Mouse (Mus musculus) natural killer cell, adult 2 months (primary cell): ENCODE data around the gene Tpm3.
"Not testable (repeated sequence)": the region's sequence is repeated elsewhere in the genome, so short reads cannot be mapped to it uniquely, and the experiment has no call there.

ENCODE experiments used
- DNase-seq, 2 experiments: peaks; one replicate each; pipeline ENCODE4 v3.0.0; 2022; ENCODE audit warnings: low spot score in 2 of 2

Gene Tpm3

GRCm38 (mm10) chr3:90083698-90084324 is 11.4 kb downstream of the Tpm3 start:
- no peak for DNase-seq

- DNase-seq: no peak
Measured at GRCm38 (mm10) chr3:90084790-90085189, 12.3 kb downstream of the Tpm3 start.

GRCm38 (mm10) chr3:90085281-90085680 is 12.8 kb downstream of the Tpm3 start:
- DNase-seq: no peak

- DNase-seq: no peak
Measured at GRCm38 (mm10) chr3:90086068-90086467, 13.6 kb downstream of the Tpm3 start.

GRCm38 (mm10) chr3:90088617-90089016 is 16.2 kb downstream of the Tpm3 start:
- no peak for DNase-seq

- no peak for DNase-seq
Measured at GRCm38 (mm10) chr3:90090892-90091291, 18.4 kb downstream of the Tpm3 start.

GRCm38 (mm10) chr3:90094453-90094852 is 22.0 kb downstream of the Tpm3 start:
- no peak for DNase-seq

GRCm38 (mm10) chr3:90097928-90098327 is 25.5 kb downstream of the Tpm3 start:
- no peak for DNase-seq

- no peak for DNase-seq
Measured at GRCm38 (mm10) chr3:90101010-90101409, 28.6 kb downstream of the Tpm3 start.

- no peak for DNase-seq
Measured at GRCm38 (mm10) chr3:90101673-90102072, 29.2 kb downstream of the Tpm3 start.

- no peak for DNase-seq
Measured at GRCm38 (mm10) chr3:90102239-90102638, 29.8 kb downstream of the Tpm3 start.

GRCm38 (mm10) chr3:90103176-90103575 is 30.7 kb downstream of the Tpm3 start:
- no peak for DNase-seq

- DNase-seq: no peak
Measured at GRCm38 (mm10) chr3:90103938-90104337, 31.5 kb downstream of the Tpm3 start, which contains the start of gene Nup210l. Gene Nup210l (plus strand): TSS chr3:90104132.

GRCm38 (mm10) chr3:90111706-90112105 is 39.3 kb downstream of the Tpm3 start:
- DNase-seq: no peak

GRCm38 (mm10) chr3:90114342-90114741 is 41.9 kb downstream of the Tpm3 start:
- peak in 1 of 2 experiments; percentile 16 for DNase-seq

GRCm38 (mm10) chr3:90115526-90115925 is 43.1 kb downstream of the Tpm3 start:
- no peak for DNase-seq

GRCm38 (mm10) chr3:90118132-90118790 is 45.8 kb downstream of the Tpm3 start:
- DNase-seq: no peak

- not testable (repeated sequence) for DNase-seq
Measured at GRCm38 (mm10) chr3:90122036-90122435, 49.6 kb downstream of the Tpm3 start.

- DNase-seq: peak in 1 of 2 experiments; percentile 19
Measured at GRCm38 (mm10) chr3:90125710-90126109, 53.3 kb downstream of the Tpm3 start.

- no peak for DNase-seq
Measured at GRCm38 (mm10) chr3:90127881-90128280, 55.4 kb downstream of the Tpm3 start.

GRCm38 (mm10) chr3:90132745-90133144 is 60.3 kb downstream of the Tpm3 start:
- no peak for DNase-seq

GRCm38 (mm10) chr3:90133331-90133730 is 60.9 kb downstream of the Tpm3 start:
- no peak for DNase-seq

GRCm38 (mm10) chr3:90134483-90134882 is 62.0 kb downstream of the Tpm3 start:
- DNase-seq: no peak
